Mouse (Mus musculus) liver, postnatal 0 days (tissue): Measurements from ENCODE around the gene Atxn7l2.

ENCODE experiments used
- CTCF ChIP-seq: sonication (generic); IDR thresholded peaks from 2 replicates; pipeline ENCODE4 v1.5.1; 2016; ENCODE audit warnings: antibody characterized with exemption, low read depth
- EP300 ChIP-seq: IDR thresholded peaks from 2 replicates; pipeline ENCODE4 v1.6.1; 2016; ENCODE audit warnings: antibody characterized with exemption, low read depth, mild to moderate bottlenecking

DNA sequence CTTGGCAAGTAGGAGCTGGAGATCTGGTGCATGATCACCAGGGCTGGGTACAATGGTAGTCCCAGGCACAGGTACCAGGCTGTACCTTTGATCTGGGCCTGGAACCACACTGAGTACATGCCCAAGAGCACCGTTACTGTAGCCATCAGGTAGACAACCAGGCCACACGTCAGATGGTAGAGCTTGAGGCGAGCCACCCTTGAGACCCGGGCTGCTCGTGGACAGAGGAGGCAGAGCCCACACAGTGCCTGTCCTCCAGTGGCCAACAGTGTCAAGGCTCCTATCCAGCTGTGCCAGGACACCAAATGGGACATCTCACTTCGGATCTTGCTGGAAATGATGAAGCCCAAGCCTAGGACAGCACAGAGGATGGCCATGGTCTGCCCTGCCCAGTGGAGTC, 11.5 kb downstream of the Atxn7l2 start:
- TF ChIP-seq EP300, result no peak
- no peak for TF ChIP-seq CTCF
